Mouse (Mus musculus) liver, adult 2 months (tissue): Measurements from ENCODE around the gene Mst1.

Experiments used
- CTCF ChIP-seq: fragments of 200-500 bp; IDR thresholded peaks from 2 replicates; pipeline ENCODE4 v1.5.1; 2011; ENCODE audit warnings: low read depth, low read length, control low read depth
- POLR2A ChIP-seq: fragments of 200-500 bp; IDR thresholded peaks from 2 replicates; pipeline ENCODE4 v1.6.1; 2011; ENCODE audit warnings: low read length, control low read depth; ENCODE audit not compliant: insufficient read depth; ENCODE audit errors: extremely low read depth

DNA sequence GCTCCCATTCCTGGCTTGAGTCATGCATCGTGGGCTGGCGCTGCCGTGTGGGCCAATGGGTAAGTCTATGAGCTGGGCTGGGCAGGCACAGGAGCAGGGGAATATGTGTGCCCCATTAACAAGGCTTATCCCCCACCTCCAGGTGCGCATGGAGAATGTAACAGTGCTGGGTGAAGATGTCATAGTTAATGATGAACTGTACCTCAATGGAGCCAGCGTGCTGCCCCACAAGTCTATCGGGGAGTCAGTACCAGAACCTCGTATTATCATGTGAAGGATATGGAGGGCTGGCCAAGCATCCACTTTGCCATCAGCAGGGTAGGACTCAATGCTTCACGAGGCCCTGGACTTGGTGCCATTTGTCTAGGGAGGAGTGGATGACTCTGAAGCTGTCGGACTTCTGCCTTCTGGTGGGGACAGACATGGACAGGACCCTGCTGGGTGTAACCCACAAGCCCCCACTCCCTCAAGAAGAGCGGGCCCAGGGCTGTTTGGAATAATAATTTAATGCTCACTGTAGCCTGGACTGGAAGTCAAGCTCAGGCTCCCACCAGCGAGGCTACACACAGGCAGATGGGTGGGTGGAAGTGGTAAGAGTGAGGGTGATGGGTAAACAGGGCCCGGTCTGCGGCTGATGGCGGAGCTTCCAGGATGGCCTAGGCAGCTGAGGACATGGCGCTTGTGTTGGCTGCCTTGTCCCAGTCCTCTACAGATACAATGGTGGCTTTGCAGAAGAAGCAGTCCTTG, 28.9 kb upstream of the Mst1 start:
- no peak for TF ChIP-seq CTCF
- TF ChIP-seq POLR2A, result no peak
